Mouse (Mus musculus) G1E (cell line): ENCODE data around the gene Eapp.
"Not testable (repeated sequence)": the region's sequence is repeated elsewhere in the genome, so short reads cannot be mapped to it uniquely, and the experiment has no call there.

Experiments
- CTCF ChIP-seq: IDR thresholded peaks from 2 replicates; pipeline ENCODE4 v1.5.1; 2012; ENCODE audit warnings: low read depth, low read length, inconsistent platforms, mixed read lengths
- GATA1 ChIP-seq: IDR thresholded peaks from 2 replicates; pipeline ENCODE4 v1.6.1; 2012; ENCODE audit warnings: borderline replicate concordance, low read length, inconsistent platforms, mixed read lengths
- TAL1 ChIP-seq: conservative IDR thresholded peaks from 2 replicates; pipeline ENCODE4 v1.6.1; 2012; ENCODE audit warnings: low read depth, low read length, inconsistent platforms, mixed read lengths

GRCm38 (mm10) chr12:54737891-54738660, 42.4 kb upstream of the Eapp start:
- TF ChIP-seq GATA1, CTCF, TAL1: not testable (repeated sequence)
